Mouse (Mus musculus) heart, embryonic 13.5 days (tissue): Measurements from ENCODE around the gene Kifc3. TPM values are rescaled to one million over a fixed set of nuclear protein-coding genes. Genes with fewer than 3 reads are reported as not detected.

Source experiments
- ATAC-seq: fragments of 200-750 bp; cut with Nextera tagmentation; 2 replicates; pipeline ENCODE4 v1.8.0; 2017; ENCODE audit warnings: moderate TSS enrichment; ENCODE audit not compliant: insufficient number of reproducible peaks, low FRiP score, low TSS enrichment; ENCODE audit errors: extremely low read depth
- H3K27ac ChIP-seq: fragments of 300-500 bp; sonication (generic); replicated peaks from 2 replicates; pipeline ENCODE4 v1.5.1; 2015; ENCODE audit warnings: moderate library complexity, mild to moderate bottlenecking, inconsistent platforms
- H3K27me3 ChIP-seq: fragments of 300-500 bp; sonication (generic); replicated peaks from 2 replicates; pipeline ENCODE4 v1.6.1; 2015; ENCODE audit warnings: mild to moderate bottlenecking, inconsistent platforms
- H3K36me3 ChIP-seq: fragments of 300-500 bp; sonication (generic); 2 replicates; pipeline ENCODE4 v1.6.1; 2015; ENCODE audit warnings: mild to moderate bottlenecking, inconsistent platforms
- H3K4me1 ChIP-seq: fragments of 300-500 bp; sonication (generic); 2 replicates; pipeline ENCODE4 v1.6.1; 2015; ENCODE audit warnings: inconsistent platforms
- H3K4me2 ChIP-seq: fragments of 300-500 bp; sonication (generic); 2 replicates; pipeline ENCODE4 v1.6.1; 2015; ENCODE audit warnings: inconsistent platforms, mild to moderate bottlenecking, moderate library complexity
- H3K4me3 ChIP-seq: fragments of 300-500 bp; sonication (generic); 2 replicates; pipeline ENCODE4 v1.5.1; 2015; ENCODE audit warnings: moderate library complexity, mild to moderate bottlenecking, inconsistent platforms
- H3K9ac ChIP-seq: fragments of 300-500 bp; sonication (generic); 2 replicates; pipeline ENCODE4 v1.6.1; 2015; ENCODE audit warnings: inconsistent platforms, mild to moderate bottlenecking, moderate library complexity
- H3K9me3 ChIP-seq: fragments of 300-500 bp; sonication (generic); 2 replicates; pipeline ENCODE4 v1.6.1; 2016; ENCODE audit warnings: inconsistent platforms
- WGBS: fragments of 180-500 bp; shearing (Covaris S2); methylation state at CpG from one replicate; pipeline ENCODE4 v1.1.7; 2015; ENCODE audit warnings: mixed read lengths; 5-methylcytosine and 5-hydroxymethylcytosine counted together
- polyA plus RNA-seq: library from polyadenylated mRNA; unstranded; fragments of >200 nt; fragmentation: Nextera tagmentation; extraction: Ambion mirVana; gene quantifications from 2 replicates; pipeline ENCODE4 v1.2.1, GENCODE M21; 2015

Gene Kifc3
- polyA plus RNA-seq, 1 experiment from 2014 or later, result 10.6 TPM

DNA sequence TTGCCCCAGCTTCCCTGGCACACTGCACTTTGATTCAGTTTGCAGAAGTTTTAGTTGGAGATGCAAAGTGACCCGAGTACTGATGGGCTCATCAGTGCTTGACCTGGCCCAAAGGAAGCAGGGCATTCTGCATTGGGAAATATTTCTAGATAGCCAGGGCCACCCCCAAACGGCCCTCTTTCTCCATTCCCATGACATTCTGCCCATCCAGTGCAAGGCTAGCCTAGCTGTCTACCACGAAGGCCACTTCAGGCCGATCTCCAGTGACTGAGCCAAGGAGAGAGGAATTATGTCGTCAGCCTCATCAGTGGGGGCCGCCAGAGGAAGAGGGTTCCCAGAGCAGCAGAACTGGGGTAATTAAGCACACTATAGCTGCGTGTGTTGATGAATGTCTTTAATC, 1.1 kb downstream of the Kifc3 start:
- Histone ChIP-seq H3K4me3 (no peak overlapping the region), H3K9ac (no peak overlapping the region)
- 56% methylated on average over 7 of the region's 7 CpGs for WGBS

DNA sequence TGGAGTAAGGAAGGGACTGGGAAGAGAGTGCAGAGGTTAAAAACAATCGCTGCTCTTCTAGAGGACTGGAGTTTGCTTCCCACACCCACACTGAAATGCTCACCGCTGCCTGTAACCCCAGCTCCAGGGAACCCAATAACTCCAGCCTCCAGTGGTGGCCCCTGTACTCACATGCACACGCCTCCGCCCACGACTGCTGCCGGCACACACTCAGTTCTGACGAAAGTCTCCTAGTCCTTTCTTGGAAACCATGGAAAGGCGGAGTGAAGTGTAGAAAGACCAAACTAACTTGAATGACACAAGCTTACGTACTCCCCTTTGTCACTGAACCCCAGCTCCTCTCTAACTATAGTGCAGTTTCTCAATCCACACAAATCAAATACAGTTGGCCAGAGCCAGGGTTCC, 2.6 kb downstream of the Kifc3 start:
- Histone ChIP-seq H3K36me3 (no peaks in the 10 kb centered on the region), H3K4me2 (no peak overlapping the region), H3K4me1 (peaks cover 6% of the 10 kb centered on the region; the same call in 1 of the 2 replicates), H3K27me3 (no peaks in the 10 kb centered on the region), H3K9ac (no peak overlapping the region), H3K4me3 (no peak overlapping the region), H3K9me3 (no peaks in the 10 kb centered on the region), H3K27ac (no peak overlapping the region)
- WGBS, result 68% methylated on average over 9 of the region's 9 CpGs
- no peak for ATAC-seq

More for the DNA sequence above, 1.1 kb downstream of the Kifc3 start:
- H3K27ac ChIP-seq, result no peak overlapping the region
- H3K4me2 ChIP-seq, result no peak overlapping the region
- H3K9me3 ChIP-seq, result no peaks in the 10 kb centered on the region
- no peak for ATAC-seq
- no peaks in the 10 kb centered on the region for H3K27me3 ChIP-seq
- no peaks in the 10 kb centered on the region for H3K36me3 ChIP-seq
- peaks cover 19% of the 10 kb centered on the region for H3K4me1 ChIP-seq

DNA sequence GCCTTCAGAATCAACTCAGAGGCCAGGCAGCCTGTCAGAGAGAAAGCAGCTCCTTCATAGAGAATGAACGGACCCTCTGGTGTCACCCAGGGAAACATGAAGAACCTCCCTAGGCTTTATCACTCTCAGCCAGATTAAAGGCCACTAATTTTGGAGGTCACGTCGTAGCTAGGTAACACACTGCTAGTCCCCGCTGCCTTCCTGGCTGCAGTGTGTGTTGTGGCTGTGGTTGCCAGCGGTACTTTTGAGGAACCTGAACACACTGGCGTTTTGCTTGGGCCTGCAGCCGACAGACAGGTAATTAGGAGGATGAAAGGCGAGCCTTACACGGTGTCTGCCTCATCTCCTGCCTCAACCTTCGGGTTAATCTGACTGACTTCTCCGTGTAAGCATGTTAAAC, 6.9 kb downstream of the Kifc3 start:
- H3K27me3 ChIP-seq, result no peaks in the 10 kb centered on the region
- WGBS, result 47% methylated on average over 11 of the region's 11 CpGs
- no peak for ATAC-seq
- no peak overlapping the region for H3K4me2 ChIP-seq
- H3K4me1 ChIP-seq, result no peaks in the 10 kb centered on the region
- no peak overlapping the region for H3K4me3 ChIP-seq
- no peak overlapping the region for H3K27ac ChIP-seq
- no peaks in the 10 kb centered on the region for H3K9me3 ChIP-seq
- H3K36me3 ChIP-seq, result no peaks in the 10 kb centered on the region
- no peak overlapping the region for H3K9ac ChIP-seq

- H3K27ac ChIP-seq, result no peak overlapping the region
- H3K4me2 ChIP-seq, result no peak overlapping the region
- 80% methylated on average over 9 of the region's 9 CpGs for WGBS
- H3K27me3 ChIP-seq, result no peaks in the 10 kb centered on the region
- no peaks in the 10 kb centered on the region for H3K36me3 ChIP-seq
- H3K9ac ChIP-seq, result no peak overlapping the region
- no peaks in the 10 kb centered on the region for H3K9me3 ChIP-seq
- H3K4me1 ChIP-seq, result no peaks in the 10 kb centered on the region
- no peak for ATAC-seq
- no peak overlapping the region for H3K4me3 ChIP-seq
Observed at GRCm38 (mm10) chr8:95191497-95192175, 11.0 kb downstream of the Kifc3 start.

DNA sequence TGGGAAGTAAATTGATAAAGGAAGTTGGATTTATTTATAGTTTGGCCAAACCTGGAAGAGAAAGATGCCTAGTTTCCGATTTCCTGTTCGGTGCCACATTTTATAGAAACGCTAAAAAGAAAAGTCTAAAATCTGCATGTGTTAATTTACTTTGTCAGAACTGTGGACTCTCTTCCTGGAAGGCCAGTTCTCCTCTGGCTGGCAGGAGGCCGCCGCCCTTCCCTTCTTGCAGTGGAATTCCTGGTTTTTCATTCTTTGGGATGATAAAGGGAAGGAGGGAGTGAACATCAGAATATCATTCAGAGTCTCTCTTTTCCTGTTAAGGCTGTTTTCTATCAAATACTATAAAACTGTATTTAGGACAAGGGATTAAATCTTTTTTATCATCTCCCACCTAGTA, 15.0 kb downstream of the Kifc3 start:
- no peaks in the 10 kb centered on the region for H3K27me3 ChIP-seq
- H3K27ac ChIP-seq, result no peak overlapping the region
- ATAC-seq, result no peak
- H3K36me3 ChIP-seq, result no peaks in the 10 kb centered on the region
- no peaks in the 10 kb centered on the region for H3K9me3 ChIP-seq
- no peak overlapping the region for H3K9ac ChIP-seq
- no peak overlapping the region for H3K4me3 ChIP-seq
- 54% methylated on average over 5 of the region's 5 CpGs for WGBS
- H3K4me1 ChIP-seq, result no peaks in the 10 kb centered on the region
- H3K4me2 ChIP-seq, result no peak overlapping the region

DNA sequence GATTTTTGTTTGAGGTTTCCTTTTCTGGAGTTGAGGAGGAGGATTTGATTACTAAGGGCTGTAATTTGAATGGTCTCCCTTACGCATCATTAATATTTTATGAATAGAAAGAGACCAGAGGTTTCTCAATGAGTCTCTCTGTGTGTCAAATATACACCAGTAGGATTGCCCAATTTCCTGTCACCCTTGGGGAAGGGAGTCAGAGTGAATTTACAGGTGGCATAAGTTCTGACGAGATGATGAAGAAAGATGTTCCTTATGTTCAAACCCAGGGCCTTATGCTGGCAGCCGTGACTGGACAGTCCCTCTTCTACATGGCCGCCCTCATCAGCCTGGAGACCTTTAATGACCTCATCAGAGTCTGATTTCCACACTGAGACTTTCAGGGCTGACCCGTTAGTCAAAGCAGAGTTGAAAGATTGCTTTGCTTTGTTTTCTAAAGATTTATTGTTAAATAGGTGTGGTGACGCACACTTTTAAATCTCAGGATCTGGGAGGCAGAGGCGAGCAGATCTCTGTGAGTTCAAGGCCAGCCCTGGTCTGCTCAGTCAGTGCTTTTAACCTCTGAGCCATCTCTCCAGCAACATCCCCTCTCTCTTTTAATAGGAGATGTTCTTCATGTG, 16.6 kb downstream of the Kifc3 start:
- no peak overlapping the region for H3K27ac ChIP-seq
- H3K9ac ChIP-seq, result no peak overlapping the region
- 84% methylated on average over 7 of the region's 7 CpGs for WGBS

GRCm38 (mm10) chr8:95185104-95185503, 17.5 kb downstream of the Kifc3 start:
- H3K27me3 ChIP-seq, result no peaks in the 10 kb centered on the region
- H3K9me3 ChIP-seq, result no peaks in the 10 kb centered on the region
- no peak overlapping the region for H3K9ac ChIP-seq
- 0 out of 2 replicates have a peak, but pooled peaks cover 2% of the 10 kb centered on the region for H3K4me1 ChIP-seq
- 48% methylated on average over 10 of the region's 10 CpGs for WGBS
- H3K27ac ChIP-seq, result no peak overlapping the region
- no peak for ATAC-seq
- H3K4me2 ChIP-seq, result no peak overlapping the region
- no peaks in the 10 kb centered on the region for H3K36me3 ChIP-seq
- H3K4me3 ChIP-seq, result no peak overlapping the region

More for the DNA sequence above, 16.6 kb downstream of the Kifc3 start:
- 0 out of 2 replicates have a peak, but pooled peaks cover 2% of the 10 kb centered on the region for H3K4me1 ChIP-seq
- no peak overlapping the region for H3K4me3 ChIP-seq
- no peak overlapping the region for H3K4me2 ChIP-seq
- H3K9me3 ChIP-seq, result no peaks in the 10 kb centered on the region
- no peaks in the 10 kb centered on the region for H3K36me3 ChIP-seq
- no peak for ATAC-seq
- H3K27me3 ChIP-seq, result no peaks in the 10 kb centered on the region

DNA sequence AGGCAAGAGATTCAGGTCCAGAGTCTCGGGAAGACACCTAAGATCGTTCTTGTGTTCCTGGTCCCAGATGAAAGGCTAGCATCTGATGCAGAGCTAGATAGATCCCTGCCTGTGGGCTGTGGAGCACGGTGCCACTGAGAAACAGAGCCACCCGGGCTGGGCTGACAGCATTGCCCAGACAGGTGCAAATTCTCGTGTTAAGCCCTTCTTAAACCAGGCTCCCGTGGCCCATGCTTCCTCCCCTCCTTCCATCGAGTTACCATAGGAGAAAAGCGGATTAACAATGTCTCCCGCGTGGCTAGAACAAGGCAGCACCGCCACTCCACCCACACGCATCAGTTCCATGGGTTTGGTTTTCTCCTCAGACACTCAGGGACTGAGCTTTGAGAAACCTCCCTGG, 18.4 kb downstream of the Kifc3 start:
- no peak overlapping the region for H3K9ac ChIP-seq
- ATAC-seq, result no peak
- H3K36me3 ChIP-seq, result no peaks in the 10 kb centered on the region
- no peak overlapping the region for H3K4me2 ChIP-seq
- H3K9me3 ChIP-seq, result no peaks in the 10 kb centered on the region
- no peak overlapping the region for H3K4me3 ChIP-seq
- 77% methylated on average over 12 of the region's 12 CpGs for WGBS
- no peaks in the 10 kb centered on the region for H3K27me3 ChIP-seq
- H3K4me1 ChIP-seq, result 0 out of 2 replicates have a peak, but pooled peaks cover 2% of the 10 kb centered on the region
- H3K27ac ChIP-seq, result no peak overlapping the region

GRCm38 (mm10) chr8:95181850-95182249, 20.8 kb downstream of the Kifc3 start:
- WGBS, result 41% methylated on average over 7 of the region's 7 CpGs
- no peak overlapping the region for H3K27ac ChIP-seq
- no peak overlapping the region for H3K4me3 ChIP-seq
- H3K27me3 ChIP-seq, result no peaks in the 10 kb centered on the region
- no peaks in the 10 kb centered on the region for H3K9me3 ChIP-seq
- H3K9ac ChIP-seq, result no peak overlapping the region
- no peaks in the 10 kb centered on the region for H3K36me3 ChIP-seq
- H3K4me1 ChIP-seq, result 0 out of 2 replicates have a peak, but pooled peaks cover 2% of the 10 kb centered on the region
- no peak overlapping the region for H3K4me2 ChIP-seq
- no peak for ATAC-seq

DNA sequence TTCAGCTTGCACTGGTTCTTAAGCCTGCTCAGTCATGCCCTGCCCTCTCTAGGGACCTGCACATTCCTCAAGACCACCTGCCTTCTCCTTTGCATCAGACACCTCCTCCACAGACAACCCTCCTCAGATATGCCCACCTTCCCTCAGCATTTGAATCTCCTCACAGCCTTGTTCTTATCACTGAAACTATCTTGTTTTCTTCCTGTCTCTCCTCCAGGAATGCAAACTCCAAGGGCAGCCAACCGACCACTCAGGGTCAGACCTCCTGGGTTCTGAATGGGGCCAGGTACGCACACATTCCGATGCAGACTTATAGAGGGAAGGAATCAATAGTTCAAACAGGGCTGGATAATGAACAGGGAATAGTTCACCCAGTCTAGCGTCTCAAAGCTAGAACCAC, 24.4 kb downstream of the Kifc3 start:
- no peaks in the 10 kb centered on the region for H3K36me3 ChIP-seq
- H3K9ac ChIP-seq, result no peak overlapping the region
- H3K4me2 ChIP-seq, result no peak overlapping the region
- no peaks in the 10 kb centered on the region for H3K27me3 ChIP-seq
- 0 out of 2 replicates have a peak, but pooled peaks cover 2% of the 10 kb centered on the region for H3K4me1 ChIP-seq
- no peaks in the 10 kb centered on the region for H3K9me3 ChIP-seq
- no peak overlapping the region for H3K27ac ChIP-seq
- no peak overlapping the region for H3K4me3 ChIP-seq
- no peak; the same call in 1 of the 2 replicates for ATAC-seq
- WGBS, result 65% methylated on average over 4 of the region's 4 CpGs

- 0 out of 2 replicates have a peak, but pooled peaks cover 2% of the 10 kb centered on the region for H3K4me1 ChIP-seq
- WGBS, result 69% methylated on average over 6 of the region's 6 CpGs
- no peak overlapping the region for H3K9ac ChIP-seq
- H3K4me3 ChIP-seq, result no peak overlapping the region
- no peak overlapping the region for H3K4me2 ChIP-seq
- no peaks in the 10 kb centered on the region for H3K27me3 ChIP-seq
- ATAC-seq, result no peak
- H3K27ac ChIP-seq, result no peak overlapping the region
- H3K36me3 ChIP-seq, result no peaks in the 10 kb centered on the region
- H3K9me3 ChIP-seq, result no peaks in the 10 kb centered on the region
Observed at GRCm38 (mm10) chr8:95176985-95177384, 25.6 kb downstream of the Kifc3 start.

GRCm38 (mm10) chr8:95175808-95176207, 26.8 kb downstream of the Kifc3 start:
- no peaks in the 10 kb centered on the region for H3K9me3 ChIP-seq
- no peak for ATAC-seq
- no peak overlapping the region for H3K4me2 ChIP-seq
- H3K27me3 ChIP-seq, result no peaks in the 10 kb centered on the region
- WGBS, result 59% methylated on average over 18 of the region's 18 CpGs
- H3K27ac ChIP-seq, result no peak overlapping the region
- no peaks in the 10 kb centered on the region for H3K4me1 ChIP-seq
- H3K36me3 ChIP-seq, result no peaks in the 10 kb centered on the region
- H3K4me3 ChIP-seq, result no peak overlapping the region
- no peak overlapping the region for H3K9ac ChIP-seq
